Mouse (Mus musculus) heart, postnatal 36 days (tissue): ENCODE data around the gene Bckdha. TPM values are rescaled to one million over a fixed set of nuclear protein-coding genes. Genes with fewer than 3 reads are reported as not detected.

ENCODE experiments used
- total RNA-seq, 2 experiments: library from RNA; stranded (reverse); gene quantifications; 2 replicates each; pipeline ENCODE4 v1.2.3; 2021

Bckdha gene
- total RNA-seq, 2 experiments from 2014 or later = 237 to 254 TPM

Other genes with a start within 250 kb of the Bckdha start
- gene Cxcl17, start 246.1 kb downstream of the Bckdha start, total RNA-seq = not detected
- 10 to 100 TPM; 12.0 to 15.8 TPM for gene Ceacam1, start 181.4 kb downstream of the Bckdha start, total RNA-seq
- 1 to 10 TPM; 1.4 to 2.1 TPM for gene Ceacam2, start 119.1 kb downstream of the Bckdha start, total RNA-seq
- under 1 TPM; 0.30 to 0.56 TPM for gene Erich4, start 43.1 kb downstream of the Bckdha start, total RNA-seq
- gene Dmac2, start 39.6 kb downstream of the Bckdha start, total RNA-seq = 10 to 100 TPM; 55.2 to 59.1 TPM
- gene B3gnt8, start 32.3 kb downstream of the Bckdha start, total RNA-seq = 1 to 10 TPM; 2.6 to 4.6 TPM
- gene Exosc5, start 183 bp upstream of the Bckdha start, total RNA-seq = 10 to 100 TPM; 16.0 to 18.9 TPM
- gene Tmem91, start 16.2 kb upstream of the Bckdha start, total RNA-seq = not detected
- 10 to 100 TPM; 10.2 to 10.8 TPM for gene B9d2, start 21.8 kb upstream of the Bckdha start, total RNA-seq
- 10 to 100 TPM; 23.8 to 27.0 TPM for gene Tgfb1, start 28.0 kb upstream of the Bckdha start, total RNA-seq
- gene Ccdc97, start 60.1 kb upstream of the Bckdha start, total RNA-seq = 10 to 100 TPM; 55.0 to 55.8 TPM
- 10 to 100 TPM; 78.4 to 82.7 TPM for gene Hnrnpul1, start 95.8 kb upstream of the Bckdha start, total RNA-seq
- 10 to 100 TPM; 81.0 to 94.8 TPM for gene Axl, start 129.7 kb upstream of the Bckdha start, total RNA-seq
- gene Cyp2s1, start 157.9 kb upstream of the Bckdha start, total RNA-seq = 10 to 100 TPM in 1 of 2 experiments, 1 to 10 TPM in 1; 4.4 to 10.1 TPM
- 1 to 10 TPM; 1.3 to 2.0 TPM for gene Cyp2b10, start 238.6 kb upstream of the Bckdha start, total RNA-seq